Mouse (Mus musculus): ENCODE measurements at regions not wholly inside any gene's neighbourhood (a gene's known extent, or its start where the extent isn't known, plus 50 kb on each side); places are given as distances from the start of the nearest gene placed in this dataset.

GRCm38 (mm10) chr17:45869014-45869968, 135.6 kb upstream of the 1600014C23Rik start:
- no peak overlapping the region for H3K4me3 ChIP-seq
- 55% methylated on average over 17 of the region's 17 CpGs for WGBS
- H3K27ac ChIP-seq = no peak overlapping the region
- H3K4me2 ChIP-seq = no peak overlapping the region
- no peak overlapping the region for H3K9ac ChIP-seq
- H3K27me3 ChIP-seq = peaks cover 17% of the 10 kb centered on the region; the same call in 1 of the 2 replicates
- peaks cover 53% of the 10 kb centered on the region for H3K4me1 ChIP-seq (replicated peaks)
- no peak for ATAC-seq (ENCODE audit: low FRiP score)
- no peaks in the 10 kb centered on the region for H3K36me3 ChIP-seq
- no peaks in the 10 kb centered on the region for H3K9me3 ChIP-seq

GRCm38 (mm10) chr17:45868539-45868938, 134.9 kb upstream of the 1600014C23Rik start:
- H3K27me3 ChIP-seq = peaks cover 15% of the 10 kb centered on the region; the same call in 1 of the 2 replicates
- 92% methylated on average over 4 of the region's 4 CpGs for WGBS
- no peak overlapping the region for H3K4me3 ChIP-seq
- H3K4me1 ChIP-seq (replicated peaks) = peaks cover 45% of the 10 kb centered on the region
- no peak for ATAC-seq (ENCODE audit: low FRiP score)
- H3K4me2 ChIP-seq = no peak overlapping the region
- H3K36me3 ChIP-seq = no peaks in the 10 kb centered on the region
- no peak overlapping the region for H3K9ac ChIP-seq
- H3K27ac ChIP-seq = no peak overlapping the region
- no peaks in the 10 kb centered on the region for H3K9me3 ChIP-seq

GRCm38 (mm10) chr17:45867727-45868126, 134.1 kb upstream of the 1600014C23Rik start:
- no peak overlapping the region for H3K4me2 ChIP-seq
- H3K27ac ChIP-seq = no peak overlapping the region
- peaks cover 15% of the 10 kb centered on the region; the same call in 1 of the 2 replicates for H3K27me3 ChIP-seq
- H3K9ac ChIP-seq = no peak overlapping the region
- 86% methylated on average over 5 of the region's 5 CpGs for WGBS
- H3K4me1 ChIP-seq (replicated peaks) = peaks cover 37% of the 10 kb centered on the region
- no peak for ATAC-seq (ENCODE audit: low FRiP score)
- no peak overlapping the region for H3K4me3 ChIP-seq
- H3K36me3 ChIP-seq = no peaks in the 10 kb centered on the region
- no peaks in the 10 kb centered on the region for H3K9me3 ChIP-seq

- H3K27ac ChIP-seq = no peak overlapping the region
- no peak overlapping the region for H3K9ac ChIP-seq
- H3K4me1 ChIP-seq (replicated peaks) = peaks cover 31% of the 10 kb centered on the region
- peaks cover 15% of the 10 kb centered on the region; the same call in 1 of the 2 replicates for H3K27me3 ChIP-seq
- H3K36me3 ChIP-seq = no peaks in the 10 kb centered on the region
- 66% methylated on average over 15 of the region's 15 CpGs for WGBS
- H3K4me3 ChIP-seq = no peak overlapping the region
- H3K4me2 ChIP-seq = no peak overlapping the region
- ATAC-seq (ENCODE audit: low FRiP score) = no peak
- no peaks in the 10 kb centered on the region for H3K9me3 ChIP-seq
Measured at GRCm38 (mm10) chr17:45866876-45867652, 133.4 kb upstream of the 1600014C23Rik start.

GRCm38 (mm10) chr17:45866346-45866745, 132.7 kb upstream of the 1600014C23Rik start:
- H3K9me3 ChIP-seq = no peaks in the 10 kb centered on the region
- H3K4me2 ChIP-seq = no peak overlapping the region
- WGBS = 19% methylated on average over 10 of the region's 10 CpGs
- H3K27ac ChIP-seq = no peak overlapping the region
- ATAC-seq (ENCODE audit: low FRiP score) = no peak
- H3K9ac ChIP-seq = no peak overlapping the region
- peaks cover 28% of the 10 kb centered on the region for H3K4me1 ChIP-seq (replicated peaks)
- H3K36me3 ChIP-seq = no peaks in the 10 kb centered on the region
- H3K27me3 ChIP-seq = peaks cover 8% of the 10 kb centered on the region; the same call in 1 of the 2 replicates
- no peak overlapping the region for H3K4me3 ChIP-seq

- no peak for ATAC-seq (ENCODE audit: low FRiP score)
- Histone ChIP-seq H3K36me3 (no peaks in the 10 kb centered on the region), H3K4me1 (replicated peaks) (peaks cover 28% of the 10 kb centered on the region), H3K27ac (no peak overlapping the region), H3K27me3 (0 out of 2 replicates have a peak, but pooled peaks cover 8% of the 10 kb centered on the region), H3K4me2 (no peak overlapping the region), H3K9ac (no peak overlapping the region), H3K4me3 (no peak overlapping the region), H3K9me3 (no peaks in the 10 kb centered on the region)
- 82% methylated on average over 6 of the region's 6 CpGs for WGBS
Measured at GRCm38 (mm10) chr17:45865944-45866343, 132.3 kb upstream of the 1600014C23Rik start.

- no peaks in the 10 kb centered on the region for H3K36me3 ChIP-seq
- peaks cover 18% of the 10 kb centered on the region for H3K4me1 ChIP-seq (replicated peaks)
- 51% methylated on average over 10 of the region's 10 CpGs for WGBS
- no peak overlapping the region for H3K27ac ChIP-seq
- no peak overlapping the region for H3K4me2 ChIP-seq
- H3K9me3 ChIP-seq = no peaks in the 10 kb centered on the region
- H3K4me3 ChIP-seq = no peak overlapping the region
- H3K27me3 ChIP-seq = 0 out of 2 replicates have a peak, but pooled peaks cover 8% of the 10 kb centered on the region
- H3K9ac ChIP-seq = no peak overlapping the region
- no peak for ATAC-seq (ENCODE audit: low FRiP score)
Measured at GRCm38 (mm10) chr17:45863471-45864205, 130.0 kb upstream of the 1600014C23Rik start.

GRCm38 (mm10) chr17:45863031-45863430, 129.4 kb upstream of the 1600014C23Rik start:
- 75% methylated on average over 3 of the region's 3 CpGs for WGBS
- no peaks in the 10 kb centered on the region for H3K36me3 ChIP-seq
- H3K9ac ChIP-seq = no peak overlapping the region
- no peaks in the 10 kb centered on the region for H3K9me3 ChIP-seq
- H3K4me1 ChIP-seq (replicated peaks) = peaks cover 18% of the 10 kb centered on the region
- H3K27me3 ChIP-seq = 0 out of 2 replicates have a peak, but pooled peaks cover 8% of the 10 kb centered on the region
- no peak for ATAC-seq (ENCODE audit: low FRiP score)
- no peak overlapping the region for H3K4me2 ChIP-seq
- no peak overlapping the region for H3K4me3 ChIP-seq
- H3K27ac ChIP-seq = no peak overlapping the region

GRCm38 (mm10) chr17:45859441-45859840, 125.8 kb upstream of the 1600014C23Rik start:
- no peaks in the 10 kb centered on the region for H3K36me3 ChIP-seq
- no peak overlapping the region for H3K4me3 ChIP-seq
- no peak overlapping the region for H3K4me2 ChIP-seq
- H3K9me3 ChIP-seq = no peaks in the 10 kb centered on the region
- 87% methylated on average over 5 of the region's 5 CpGs for WGBS
- no peak for ATAC-seq (ENCODE audit: low FRiP score)
- H3K27me3 ChIP-seq = 0 out of 2 replicates have a peak, but pooled peaks cover 1% of the 10 kb centered on the region
- H3K4me1 ChIP-seq (replicated peaks) = no peaks in the 10 kb centered on the region; the same call in 1 of the 2 replicates
- no peak overlapping the region for H3K9ac ChIP-seq
- H3K27ac ChIP-seq = no peak overlapping the region

GRCm38 (mm10) chr17:45853931-45854653, 120.4 kb upstream of the 1600014C23Rik start:
- Histone ChIP-seq H3K9me3 (no peaks in the 10 kb centered on the region), H3K4me1 (replicated peaks) (peaks cover 8% of the 10 kb centered on the region), H3K36me3 (no peaks in the 10 kb centered on the region), H3K27ac (no peak overlapping the region), H3K4me3 (no peak overlapping the region), H3K9ac (no peak overlapping the region), H3K27me3 (peaks cover 10% of the 10 kb centered on the region; the same call in 1 of the 2 replicates), H3K4me2 (no peak overlapping the region)
- no peak for ATAC-seq (ENCODE audit: low FRiP score)
- 72% methylated on average over 21 of the region's 21 CpGs for WGBS

- no peaks in the 10 kb centered on the region for H3K9me3 ChIP-seq
- H3K4me3 ChIP-seq = no peak overlapping the region
- H3K9ac ChIP-seq = no peak overlapping the region
- H3K27me3 ChIP-seq = peaks cover 25% of the 10 kb centered on the region; the same call in 1 of the 2 replicates
- peaks cover 8% of the 10 kb centered on the region for H3K4me1 ChIP-seq (replicated peaks)
- no peak overlapping the region for H3K27ac ChIP-seq
- WGBS = 43% methylated on average over 5 of the region's 5 CpGs
- ATAC-seq (ENCODE audit: low FRiP score) = no peak
- no peak overlapping the region for H3K4me2 ChIP-seq
- H3K36me3 ChIP-seq = no peaks in the 10 kb centered on the region
Measured at GRCm38 (mm10) chr17:45852402-45852801, 118.8 kb upstream of the 1600014C23Rik start.

Data from hindbrain, embryonic 13.5 days (tissue).